Mouse (Mus musculus): ENCODE results near the gene Abhd12b. TPM values are rescaled to one million over a fixed set of nuclear protein-coding genes. Genes with fewer than 3 reads are reported as not detected.

Gene Abhd12b
- polyA plus RNA-seq, 2 experiments: 0.04 TPM; not detected in 1

- no peak overlapping the region for H3K27ac ChIP-seq (replicated peaks; ENCODE audit: low read depth, low read length)
- H3K4me3 ChIP-seq (replicated peaks; ENCODE audit: low read length): peak overlapping the region; percentile 48; the same call in 1 of the 2 replicates
- H3K9me3 ChIP-seq (ENCODE audit: control insufficient read depth, low read length): no peaks in the 10 kb centered on the region
- H3K27me3 ChIP-seq (ENCODE audit: control insufficient read depth, insufficient read depth, low read length): no peaks in the 10 kb centered on the region
- WGBS: 71% methylated on average over 11 of the region's 11 CpGs
- ATAC-seq (ENCODE audit: low FRiP score, low read depth) (no peak), DNase-seq (ENCODE audit: low spot score) (no peak)
- TF ChIP-seq POLR2A (IDR thresholded peaks at IDR 0.05; ENCODE audit: borderline replicate concordance, extremely low read depth, insufficient read depth, insufficient read length): no peak
- H3K9ac ChIP-seq (ENCODE audit: low read depth, low read length, severe bottlenecking): no peak overlapping the region
- H3K4me2 ChIP-seq (replicated peaks; ENCODE audit: low read depth, low read length, severe bottlenecking): peak overlapping the region; percentile 93
- H3K36me3 ChIP-seq (ENCODE audit: control insufficient read depth, insufficient read depth, low read length): no peaks in the 10 kb centered on the region
- H3K4me1 ChIP-seq (ENCODE audit: control insufficient read depth, insufficient read depth, low read length): peaks cover 8% of the 10 kb centered on the region
Observed at GRCm38 (mm10) chr12:70228155-70228554, 74.2 kb downstream of the Abhd12b start.

- no peaks in the 10 kb centered on the region for H3K27me3 ChIP-seq (ENCODE audit: control insufficient read depth, insufficient read depth, low read length)
- peaks cover 12% of the 10 kb centered on the region for H3K4me1 ChIP-seq (ENCODE audit: control insufficient read depth, insufficient read depth, low read length)
- H3K4me3 ChIP-seq (replicated peaks; ENCODE audit: low read length): no peak within 1 kb of the TSS
- no peak within 1 kb of the TSS for H3K27ac ChIP-seq (replicated peaks; ENCODE audit: low read depth, low read length)
- no peak for TF ChIP-seq POLR2A (IDR thresholded peaks at IDR 0.05; ENCODE audit: borderline replicate concordance, extremely low read depth, insufficient read depth, insufficient read length)
- no peaks in the 10 kb centered on the region for H3K9me3 ChIP-seq (ENCODE audit: control insufficient read depth, low read length)
- WGBS: 77% methylated on average over 2 of the region's 2 CpGs
- no peaks in the 10 kb centered on the region for H3K36me3 ChIP-seq (ENCODE audit: control insufficient read depth, insufficient read depth, low read length)
- no peak for ATAC-seq (ENCODE audit: low FRiP score, low read depth)
- DNase-seq (ENCODE audit: low spot score): no peak
- H3K4me2 ChIP-seq (replicated peaks; ENCODE audit: low read depth, low read length, severe bottlenecking): no peak within 1 kb of the TSS
- no peak within 1 kb of the TSS for H3K9ac ChIP-seq (ENCODE audit: low read depth, low read length, severe bottlenecking)
Observed at GRCm38 (mm10) chr12:70231294-70231693, 77.4 kb downstream of the Abhd12b start, which contains the start of gene Pygl. TSS of gene Pygl (minus strand) at chr12:70231488.

GRCm38 (mm10) chr12:70232020-70232544 lies 78.1 kb downstream of the Abhd12b start:
- WGBS: 45% methylated on average over 5 of the region's 5 CpGs
- H3K27ac ChIP-seq (replicated peaks; ENCODE audit: low read depth, low read length): no peak overlapping the region
- no peak overlapping the region for H3K9ac ChIP-seq (ENCODE audit: low read depth, low read length, severe bottlenecking)
- H3K27me3 ChIP-seq (ENCODE audit: control insufficient read depth, insufficient read depth, low read length): no peaks in the 10 kb centered on the region
- H3K4me3 ChIP-seq (replicated peaks; ENCODE audit: low read length): no peak overlapping the region
- DNase-seq (ENCODE audit: low spot score) (no peak), ATAC-seq (ENCODE audit: low FRiP score, low read depth) (no peak)
- H3K9me3 ChIP-seq (ENCODE audit: control insufficient read depth, low read length): no peaks in the 10 kb centered on the region
- no peaks in the 10 kb centered on the region for H3K36me3 ChIP-seq (ENCODE audit: control insufficient read depth, insufficient read depth, low read length)
- TF ChIP-seq POLR2A (IDR thresholded peaks at IDR 0.05; ENCODE audit: borderline replicate concordance, extremely low read depth, insufficient read depth, insufficient read length): no peak
- H3K4me1 ChIP-seq (ENCODE audit: control insufficient read depth, insufficient read depth, low read length): peaks cover 5% of the 10 kb centered on the region
- no peak overlapping the region for H3K4me2 ChIP-seq (replicated peaks; ENCODE audit: low read depth, low read length, severe bottlenecking)

Other genes with a start within 250 kb of the Abhd12b start
- gene Sav1, start 167.1 kb upstream of the Abhd12b start, polyA plus RNA-seq (2012; rRNA removed): 54.5 and 57.2 TPM in 2 replicates
- 11.0 and 12.9 TPM in 2 replicates for gene Sav1, start 167.1 kb upstream of the Abhd12b start, polyA plus RNA-seq (2014; fragmentation: Nextera tagmentation; extraction: Ambion mirVana)
- 14.3 and 16.9 TPM in 2 replicates for gene Nin, start 40.4 kb upstream of the Abhd12b start, polyA plus RNA-seq (2012; rRNA removed)
- gene Nin, start 40.4 kb upstream of the Abhd12b start, polyA plus RNA-seq (2014; fragmentation: Nextera tagmentation; extraction: Ambion mirVana): 13.7 and 16.1 TPM in 2 replicates
- 16.5 and 18.3 TPM in 2 replicates for gene Pygl, start 77.3 kb downstream of the Abhd12b start, polyA plus RNA-seq (2012; rRNA removed)
- gene Pygl, start 77.3 kb downstream of the Abhd12b start, polyA plus RNA-seq (2014; fragmentation: Nextera tagmentation; extraction: Ambion mirVana): 21.9 and 23.3 TPM in 2 replicates
- gene Trim9, start 193.5 kb downstream of the Abhd12b start, polyA plus RNA-seq (2012; rRNA removed): 1.0 TPM in 2 replicates
- gene Trim9, start 193.5 kb downstream of the Abhd12b start, polyA plus RNA-seq (2014; fragmentation: Nextera tagmentation; extraction: Ambion mirVana): 0.66 and 0.95 TPM in 2 replicates

All from limb, embryonic 14.5 days (tissue).